Mouse (Mus musculus): ENCODE data around the gene Kcnj11. TPM values are rescaled to one million over a fixed set of nuclear protein-coding genes. Genes with fewer than 3 reads are reported as not detected.

The Kcnj11 gene
- polyA plus RNA-seq, 1 experiment from 2014 or later = 5.2 TPM

Other genes with a start within 250 kb of the Kcnj11 start
- gene Kdelr1, start 228.0 kb downstream of the Kcnj11 start, polyA plus RNA-seq (2015; fragmentation: Nextera tagmentation; extraction: Ambion mirVana) = 33.3 and 38.3 TPM in 2 replicates
- gene Grin2d, start 222.4 kb downstream of the Kcnj11 start, polyA plus RNA-seq (2015; fragmentation: Nextera tagmentation; extraction: Ambion mirVana) = 0.84 and 0.92 TPM in 2 replicates
- gene Syngr4, start 204.1 kb downstream of the Kcnj11 start, polyA plus RNA-seq (2015; fragmentation: Nextera tagmentation; extraction: Ambion mirVana) = 0.33 TPM in 1 of 2 replicates, not detected in the other
- gene Tmem143, start 203.8 kb downstream of the Kcnj11 start, polyA plus RNA-seq (2015; fragmentation: Nextera tagmentation; extraction: Ambion mirVana) = 4.8 and 5.7 TPM in 2 replicates
- 17.2 and 18.5 TPM in 2 replicates for gene Emp3, start 179.4 kb downstream of the Kcnj11 start, polyA plus RNA-seq (2015; fragmentation: Nextera tagmentation; extraction: Ambion mirVana)
- 2.5 and 4.9 TPM in 2 replicates for gene Ccdc114, start 176.7 kb downstream of the Kcnj11 start, polyA plus RNA-seq (2015; fragmentation: Nextera tagmentation; extraction: Ambion mirVana)
- 0.27 TPM in 2 replicates for gene Abcc6, start 70.5 kb downstream of the Kcnj11 start, polyA plus RNA-seq (2015; fragmentation: Nextera tagmentation; extraction: Ambion mirVana)
- 42.2 and 42.4 TPM in 2 replicates for gene Nomo1, start 67.1 kb downstream of the Kcnj11 start, polyA plus RNA-seq (2015; fragmentation: Nextera tagmentation; extraction: Ambion mirVana)
- gene Abcc8, start 79.3 kb upstream of the Kcnj11 start, polyA plus RNA-seq (2015; fragmentation: Nextera tagmentation; extraction: Ambion mirVana) = 30.1 and 31.8 TPM in 2 replicates
- gene Ush1c, start 137.7 kb upstream of the Kcnj11 start, polyA plus RNA-seq (2015; fragmentation: Nextera tagmentation; extraction: Ambion mirVana) = 2.2 TPM in 2 replicates
- 0.05 TPM in 1 of 2 replicates, not detected in the other for gene Otog, start 140.2 kb upstream of the Kcnj11 start, polyA plus RNA-seq (2015; fragmentation: Nextera tagmentation; extraction: Ambion mirVana)

Measured in forebrain, embryonic 15.5 days (tissue).